Mouse (Mus musculus): Measurements from ENCODE around the gene Pole2. TPM values are rescaled to one million over a fixed set of nuclear protein-coding genes. Genes with fewer than 3 reads are reported as not detected.

Gene Pole2
- polyA plus RNA-seq, 1 experiment from 2014 or later, result 10.0 TPM

GRCm38 (mm10) chr12:69238284-69238683, 10.3 kb upstream of the Pole2 start:
- no peaks in the 10 kb centered on the region for H3K36me3 ChIP-seq
- no peak for ATAC-seq (replicated peaks)
- no peak overlapping the region for H3K27ac ChIP-seq (replicated peaks)
- no peaks in the 10 kb centered on the region for H3K27me3 ChIP-seq
- no peaks in the 10 kb centered on the region for H3K9me3 ChIP-seq
- H3K4me2 ChIP-seq (replicated peaks), result no peak overlapping the region
- no peak overlapping the region for H3K9ac ChIP-seq (replicated peaks)
- 40% methylated on average over 3 of the region's 3 CpGs for WGBS
- no peak overlapping the region for H3K4me3 ChIP-seq
- peaks cover 6% of the 10 kb centered on the region for H3K4me1 ChIP-seq

- Histone ChIP-seq H3K36me3 (no peaks in the 10 kb centered on the region), H3K4me1 (no peaks in the 10 kb centered on the region), H3K9ac (replicated peaks) (no peak overlapping the region), H3K4me3 (no peak overlapping the region), H3K4me2 (replicated peaks) (no peak overlapping the region), H3K9me3 (no peaks in the 10 kb centered on the region), H3K27me3 (no peaks in the 10 kb centered on the region), H3K27ac (replicated peaks) (no peak overlapping the region)
- no peak for ATAC-seq (replicated peaks)
- 90% methylated on average over 6 of the region's 6 CpGs for WGBS
Measured at GRCm38 (mm10) chr12:69235782-69236181, 7.8 kb upstream of the Pole2 start.

- ATAC-seq (replicated peaks), result no peak
- H3K36me3 ChIP-seq, result no peaks in the 10 kb centered on the region
- WGBS, result 67% methylated on average over 2 of the region's 2 CpGs
- peaks cover 8% of the 10 kb centered on the region for H3K4me1 ChIP-seq
- H3K27ac ChIP-seq (replicated peaks), result no peak overlapping the region
- H3K4me2 ChIP-seq (replicated peaks), result no peak overlapping the region
- no peaks in the 10 kb centered on the region for H3K9me3 ChIP-seq
- H3K27me3 ChIP-seq, result no peaks in the 10 kb centered on the region
- no peak overlapping the region for H3K4me3 ChIP-seq
- no peak overlapping the region for H3K9ac ChIP-seq (replicated peaks)
Measured at GRCm38 (mm10) chr12:69229251-69229650, 1.3 kb upstream of the Pole2 start.

GRCm38 (mm10) chr12:69220613-69221277, 7.2 kb downstream of the Pole2 start:
- ATAC-seq (replicated peaks), result no peak
- H3K27ac ChIP-seq (replicated peaks), result no peak overlapping the region
- H3K4me2 ChIP-seq (replicated peaks), result no peak overlapping the region
- H3K9me3 ChIP-seq, result no peaks in the 10 kb centered on the region
- peaks cover under 1% of the 10 kb centered on the region; the same call in 1 of the 2 replicates for H3K4me1 ChIP-seq
- 91% methylated on average over 19 of the region's 19 CpGs for WGBS
- no peak overlapping the region for H3K4me3 ChIP-seq
- no peaks in the 10 kb centered on the region for H3K27me3 ChIP-seq
- no peak overlapping the region for H3K9ac ChIP-seq (replicated peaks)
- H3K36me3 ChIP-seq, result no peaks in the 10 kb centered on the region

- WGBS, result 94% methylated on average over 7 of the region's 7 CpGs
- Histone ChIP-seq H3K4me2 (replicated peaks) (no peak overlapping the region), H3K4me1 (peaks cover 3% of the 10 kb centered on the region; the same call in 1 of the 2 replicates), H3K27ac (replicated peaks) (no peak overlapping the region), H3K9ac (replicated peaks) (no peak overlapping the region), H3K4me3 (no peak overlapping the region), H3K9me3 (no peaks in the 10 kb centered on the region), H3K36me3 (no peaks in the 10 kb centered on the region), H3K27me3 (no peaks in the 10 kb centered on the region)
- ATAC-seq (replicated peaks), result no peak
Measured at GRCm38 (mm10) chr12:69216587-69216986, 11.4 kb downstream of the Pole2 start.

GRCm38 (mm10) chr12:69215000-69215785, 12.8 kb downstream of the Pole2 start:
- 67% methylated on average over 3 of the region's 3 CpGs for WGBS
- Histone ChIP-seq H3K9ac (replicated peaks) (no peak overlapping the region), H3K4me1 (peaks cover 3% of the 10 kb centered on the region; the same call in 1 of the 2 replicates), H3K4me2 (replicated peaks) (no peak overlapping the region), H3K36me3 (no peaks in the 10 kb centered on the region), H3K9me3 (no peaks in the 10 kb centered on the region), H3K4me3 (no peak overlapping the region), H3K27ac (replicated peaks) (0 out of 2 replicates have a peak overlapping the region, but pooled peaks have one; percentile 9), H3K27me3 (no peaks in the 10 kb centered on the region)
- ATAC-seq (replicated peaks), result peak; percentile 77

GRCm38 (mm10) chr12:69214393-69214792, 13.6 kb downstream of the Pole2 start:
- H3K27ac ChIP-seq (replicated peaks), result no peak overlapping the region
- H3K36me3 ChIP-seq, result no peaks in the 10 kb centered on the region
- H3K4me2 ChIP-seq (replicated peaks), result no peak overlapping the region
- H3K9me3 ChIP-seq, result no peaks in the 10 kb centered on the region
- H3K4me3 ChIP-seq, result no peak overlapping the region
- 90% methylated on average over 7 of the region's 7 CpGs for WGBS
- H3K9ac ChIP-seq (replicated peaks), result no peak overlapping the region
- no peaks in the 10 kb centered on the region for H3K27me3 ChIP-seq
- no peak for ATAC-seq (replicated peaks)
- H3K4me1 ChIP-seq, result peaks cover 3% of the 10 kb centered on the region; the same call in 1 of the 2 replicates

GRCm38 (mm10) chr12:69213186-69213777, 14.7 kb downstream of the Pole2 start:
- Histone ChIP-seq H3K9me3 (no peaks in the 10 kb centered on the region), H3K27me3 (no peaks in the 10 kb centered on the region), H3K9ac (replicated peaks) (no peak overlapping the region)

GRCm38 (mm10) chr12:69211057-69211456, 16.9 kb downstream of the Pole2 start:
- H3K4me2 ChIP-seq (replicated peaks), result no peak overlapping the region
- no peaks in the 10 kb centered on the region for H3K36me3 ChIP-seq
- 84% methylated on average over 5 of the region's 5 CpGs for WGBS
- ATAC-seq (replicated peaks), result no peak
- no peak overlapping the region for H3K4me3 ChIP-seq
- H3K9me3 ChIP-seq, result no peaks in the 10 kb centered on the region
- H3K4me1 ChIP-seq, result peaks cover 3% of the 10 kb centered on the region; the same call in 1 of the 2 replicates
- no peak overlapping the region for H3K27ac ChIP-seq (replicated peaks)
- no peak overlapping the region for H3K9ac ChIP-seq (replicated peaks)
- no peaks in the 10 kb centered on the region for H3K27me3 ChIP-seq

More at GRCm38 (mm10) chr12:69213186-69213777, 14.7 kb downstream of the Pole2 start:
- no peak overlapping the region for H3K4me2 ChIP-seq (replicated peaks)
- 93% methylated on average over 13 of the region's 13 CpGs for WGBS
- no peak for ATAC-seq (replicated peaks)
- H3K36me3 ChIP-seq, result no peaks in the 10 kb centered on the region
- no peak overlapping the region for H3K4me3 ChIP-seq
- peaks cover 3% of the 10 kb centered on the region; the same call in 1 of the 2 replicates for H3K4me1 ChIP-seq
- no peak overlapping the region for H3K27ac ChIP-seq (replicated peaks)

- no peak overlapping the region for H3K9ac ChIP-seq (replicated peaks)
- 85% methylated on average over 18 of the region's 18 CpGs for WGBS
- no peak overlapping the region for H3K27ac ChIP-seq (replicated peaks)
- no peaks in the 10 kb centered on the region for H3K9me3 ChIP-seq
- H3K4me1 ChIP-seq, result no peaks in the 10 kb centered on the region
- H3K36me3 ChIP-seq, result no peaks in the 10 kb centered on the region
- no peak; the same call in 1 of the 2 replicates for ATAC-seq (replicated peaks)
- no peaks in the 10 kb centered on the region for H3K27me3 ChIP-seq
- H3K4me2 ChIP-seq (replicated peaks), result no peak overlapping the region
- no peak overlapping the region for H3K4me3 ChIP-seq
Measured at GRCm38 (mm10) chr12:69210056-69210979, 17.7 kb downstream of the Pole2 start.

- ATAC-seq (replicated peaks), result no peak
- no peaks in the 10 kb centered on the region for H3K9me3 ChIP-seq
- no peaks in the 10 kb centered on the region for H3K27me3 ChIP-seq
- no peak overlapping the region for H3K4me2 ChIP-seq (replicated peaks)
- H3K36me3 ChIP-seq, result no peaks in the 10 kb centered on the region
- H3K4me1 ChIP-seq, result peaks cover 5% of the 10 kb centered on the region
- no peak overlapping the region for H3K4me3 ChIP-seq
- H3K9ac ChIP-seq (replicated peaks), result no peak overlapping the region
- WGBS, result 91% methylated on average over 2 of the region's 2 CpGs
- no peak overlapping the region for H3K27ac ChIP-seq (replicated peaks)
Measured at GRCm38 (mm10) chr12:69208520-69208919, 19.5 kb downstream of the Pole2 start.
